ENCODE assay signal across 21 mouse cellular contexts in the genomic region with DNA sequence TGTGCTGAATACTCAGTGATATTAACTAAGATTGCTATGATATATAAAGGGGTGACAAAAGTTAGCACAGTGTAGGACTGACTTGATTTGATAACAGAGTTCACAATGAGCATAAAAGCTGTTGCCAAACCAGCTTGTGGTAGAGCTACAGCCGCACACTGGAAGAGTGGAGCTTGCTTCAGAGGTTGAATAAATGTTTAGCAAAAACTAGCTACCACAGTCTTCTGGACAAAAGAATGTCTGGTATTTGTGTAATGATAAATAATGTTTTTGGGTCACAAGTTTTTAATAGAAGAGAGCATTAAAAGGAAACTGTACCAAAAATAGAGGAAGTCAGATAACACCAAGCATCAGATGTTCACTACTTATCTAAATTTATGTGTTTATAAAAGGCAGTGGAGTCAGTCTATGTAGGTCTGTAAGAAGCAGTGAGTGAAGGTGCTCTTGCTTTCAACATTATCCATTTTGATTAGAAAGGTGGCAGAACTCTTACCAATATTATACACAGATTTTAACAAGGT.
DNase-seq lines count a peak whose midpoint lies in the region; ATAC-seq and TF ChIP-seq lines count a peak whose summit lies in the region.
"Had no signal": no experiment of that assay in that cellular context is flagged by ENCODE, and none has a peak within 500 bp of the region (broad histone marks: within the 10 kb centered on the region; RNA-seq: fewer than 3 reads in every experiment).

No protein-coding gene starts in this region.

- 74% methylated on average over 1 of the region's 1 CpGs for WGBS in heart, embryonic 12.5 days
- WGBS in kidney, embryonic 16.5 days: 55% methylated on average over 1 of the region's 1 CpGs
- WGBS in kidney, embryonic 15.5 days: 65% methylated on average over 1 of the region's 1 CpGs
- WGBS in lung, embryonic 15.5 days: 43% methylated on average over 1 of the region's 1 CpGs
- WGBS in lung, adult 2 months: 27% methylated on average over 1 of the region's 1 CpGs

- no peak for DNase-seq in heart, postnatal 14 days
- DNase-seq in lung, adult 2 months: no peak
- no peak for DNase-seq in layer of hippocampus, postnatal 25 days (ENCODE audit: extremely low spot score in 1 of 2, low spot score in 1 of 2)
- DNase-seq: adrenal gland, adult 2 months; gastrocnemius, postnatal 25 days; heart, adult 2 months; layer of hippocampus, postnatal 36 days; right cerebral cortex, postnatal 14 days; thymus, adult 18-20 months; thymus, postnatal 4 days had no signal

- no peaks in the 10 kb centered on the region for H3K27me3 ChIP-seq in heart, embryonic 12.5 days (replicated peaks)
- no peaks in the 10 kb centered on the region for H3K27me3 ChIP-seq in kidney, embryonic 16.5 days (ENCODE audit: insufficient read depth, low read length)
- H3K27me3 ChIP-seq in kidney, embryonic 15.5 days: no peaks in the 10 kb centered on the region
- no peaks in the 10 kb centered on the region for H3K27me3 ChIP-seq in lung, embryonic 15.5 days
- H3K27me3 ChIP-seq: CH12.LX; embryonic facial prominence, embryonic 13.5 days; forebrain, embryonic 15.5 days; hindbrain, embryonic 15.5 days; intestine, embryonic 15.5 days; limb, embryonic 13.5 days had no signal

- H3K27ac ChIP-seq in heart, embryonic 12.5 days (ENCODE audit: poor library complexity, severe bottlenecking): peak overlapping the region; percentile 47; the same call in 1 of the 2 replicates
- H3K27ac ChIP-seq in kidney, embryonic 16.5 days (ENCODE audit: low read length): peak overlapping the region; percentile 31; the same call in 1 of the 2 replicates
- no peak overlapping the region for H3K27ac ChIP-seq in kidney, embryonic 15.5 days
- 0 out of 2 replicates have a peak overlapping the region, but pooled peaks have one; percentile 8 for H3K27ac ChIP-seq in lung, embryonic 15.5 days
- H3K27ac ChIP-seq: embryonic facial prominence, embryonic 13.5 days; forebrain, embryonic 15.5 days; heart, adult 2 months; hindbrain, embryonic 15.5 days; intestine, embryonic 15.5 days; limb, embryonic 13.5 days had no signal

- no peak overlapping the region for H3K9ac ChIP-seq in heart, embryonic 12.5 days
- H3K9ac ChIP-seq in kidney, embryonic 16.5 days (replicated peaks; ENCODE audit: low read length): no peak overlapping the region
- no peak overlapping the region for H3K9ac ChIP-seq in kidney, embryonic 15.5 days
- H3K9ac ChIP-seq in lung, embryonic 15.5 days: no peak overlapping the region
- H3K9ac ChIP-seq: embryonic facial prominence, embryonic 13.5 days; forebrain, embryonic 15.5 days; hindbrain, embryonic 15.5 days; intestine, embryonic 15.5 days; limb, embryonic 13.5 days had no signal

- no peaks in the 10 kb centered on the region for H3K9me3 ChIP-seq in heart, embryonic 12.5 days (replicated peaks)
- no peaks in the 10 kb centered on the region for H3K9me3 ChIP-seq in kidney, embryonic 16.5 days (ENCODE audit: low read length)
- no peaks in the 10 kb centered on the region for H3K9me3 ChIP-seq in kidney, embryonic 15.5 days (replicated peaks)
- H3K9me3 ChIP-seq in lung, embryonic 15.5 days: no peaks in the 10 kb centered on the region
- H3K9me3 ChIP-seq: embryonic facial prominence, embryonic 13.5 days; forebrain, embryonic 15.5 days; hindbrain, embryonic 15.5 days; intestine, embryonic 15.5 days; limb, embryonic 13.5 days had no signal

- intact Hi-C loops in heart, postnatal 14 days (cut with DNase I): no loop called here

- TF ChIP-seq POLR2A in lung, adult 2 months (IDR thresholded peaks at IDR 0.05; ENCODE audit: borderline replicate concordance, extremely low read depth, low read depth, low read length): no peak

- H3K36me3 ChIP-seq in heart, embryonic 12.5 days: peaks cover 5% of the 10 kb centered on the region; the same call in 1 of the 2 replicates
- H3K36me3 ChIP-seq in kidney, embryonic 16.5 days (ENCODE audit: insufficient read depth, low read length): no peaks in the 10 kb centered on the region
- H3K36me3 ChIP-seq in kidney, embryonic 15.5 days: peaks cover 20% of the 10 kb centered on the region
- H3K36me3 ChIP-seq in lung, embryonic 15.5 days: 0 out of 2 replicates have a peak, but pooled peaks cover 3% of the 10 kb centered on the region
- H3K36me3 ChIP-seq: forebrain, embryonic 15.5 days; hindbrain, embryonic 15.5 days; intestine, embryonic 15.5 days had no signal

- peaks cover 22% of the 10 kb centered on the region for H3K4me1 ChIP-seq in heart, embryonic 12.5 days (replicated peaks)
- H3K4me1 ChIP-seq in kidney, embryonic 16.5 days (ENCODE audit: insufficient read depth, low read length): peaks cover 15% of the 10 kb centered on the region; the same call in 1 of the 2 replicates
- H3K4me1 ChIP-seq in kidney, embryonic 15.5 days: peaks cover 9% of the 10 kb centered on the region; the same call in 1 of the 2 replicates
- peaks cover 28% of the 10 kb centered on the region for H3K4me1 ChIP-seq in lung, embryonic 15.5 days
- peaks cover 12% of the 10 kb centered on the region for H3K4me1 ChIP-seq in lung, adult 2 months (ENCODE audit: control insufficient read depth, insufficient read depth, low read length)
- H3K4me1 ChIP-seq: forebrain, embryonic 15.5 days; hindbrain, embryonic 15.5 days; limb, embryonic 13.5 days had no signal

- TF ChIP-seq CTCF in lung, adult 2 months (IDR thresholded peaks at IDR 0.05; ENCODE audit: insufficient read depth, low read length): no peak

- ATAC-seq in heart, embryonic 12.5 days (ENCODE audit: insufficient number of reproducible peaks, low FRiP score): no peak
- no peak for ATAC-seq in kidney, embryonic 16.5 days (ENCODE audit: low FRiP score, low TSS enrichment)
- ATAC-seq in kidney, embryonic 15.5 days (replicated peaks; ENCODE audit: low FRiP score): no peak
- ATAC-seq in lung, embryonic 15.5 days (ENCODE audit: borderline replicate concordance, extremely low read depth, low FRiP score, low TSS enrichment): no peak
- ATAC-seq in megakaryocyte progenitor cell, adult 5-6 weeks (replicated peaks; ENCODE audit: poor library complexity): peak; percentile 42
- ATAC-seq: forebrain, embryonic 15.5 days; intestine, embryonic 15.5 days had no signal

- no peak overlapping the region for H3K4me2 ChIP-seq in heart, embryonic 12.5 days
- no peak overlapping the region for H3K4me2 ChIP-seq in kidney, embryonic 16.5 days (replicated peaks; ENCODE audit: low read depth, low read length)
- no peak overlapping the region for H3K4me2 ChIP-seq in kidney, embryonic 15.5 days
- no peak overlapping the region for H3K4me2 ChIP-seq in lung, embryonic 15.5 days
- H3K4me2 ChIP-seq: embryonic facial prominence, embryonic 13.5 days; forebrain, embryonic 15.5 days; hindbrain, embryonic 15.5 days; intestine, embryonic 15.5 days; limb, embryonic 13.5 days had no signal

- H3K4me3 ChIP-seq in heart, embryonic 12.5 days: no peak overlapping the region
- no peak overlapping the region for H3K4me3 ChIP-seq in kidney, embryonic 16.5 days (ENCODE audit: low read length)
- no peak overlapping the region for H3K4me3 ChIP-seq in kidney, embryonic 15.5 days (replicated peaks)
- H3K4me3 ChIP-seq in lung, embryonic 15.5 days: no peak overlapping the region
- H3K4me3 ChIP-seq in lung, adult 2 months (replicated peaks; ENCODE audit: extremely low read depth, low read depth, low read length): no peak overlapping the region
- H3K4me3 ChIP-seq: embryonic facial prominence, embryonic 13.5 days; forebrain, embryonic 15.5 days; heart, adult 2 months; hindbrain, embryonic 15.5 days; intestine, embryonic 15.5 days; limb, embryonic 13.5 days had no signal
